Comparison of ENCODE assay signal across 8 mouse cellular contexts in genomic region chr10:125969133-125969490, GRCm38 (mm10). TPM values are rescaled to one million over a fixed set of nuclear protein-coding genes. Genes with fewer than 3 reads are reported as not detected.
DNase-seq lines count a peak whose midpoint lies in the region; ATAC-seq and TF ChIP-seq lines count a peak whose summit lies in the region.

No protein-coding gene starts in this region.

- peak overlapping the region; percentile 40 for H3K27ac ChIP-seq in hindbrain, embryonic 14.5 days
- peak overlapping the region; percentile 99 for H3K27ac ChIP-seq in limb, embryonic 15.5 days

- H3K36me3 ChIP-seq in hindbrain, embryonic 14.5 days (replicated peaks; ENCODE audit: control insufficient read depth, insufficient read depth): no peaks in the 10 kb centered on the region
- H3K36me3 ChIP-seq in limb, embryonic 15.5 days: peaks cover 12% of the 10 kb centered on the region

- DNase-seq in embryo, embryonic 10.5 days (ENCODE audit: low spot score): peak; percentile 65
- no peak for DNase-seq in embryo, embryonic 10 days (ENCODE audit: low spot score)
- peak; percentile 26 for DNase-seq in brain, embryonic 14.5 days (ENCODE audit: low read depth)
- DNase-seq in hindbrain, embryonic 14.5 days (ENCODE audit: low spot score): no peak
- DNase-seq in cerebellum, postnatal 25 days: no peak
- no peak for DNase-seq in gastrocnemius, adult 18-20 months (ENCODE audit: low spot score)

- H3K27me3 ChIP-seq in hindbrain, embryonic 14.5 days (ENCODE audit: control insufficient read depth, insufficient read depth, low read length): 0 out of 2 replicates have a peak, but pooled peaks cover 4% of the 10 kb centered on the region
- no peaks in the 10 kb centered on the region for H3K27me3 ChIP-seq in limb, embryonic 15.5 days

- peak overlapping the region; percentile 99 for H3K4me2 ChIP-seq in hindbrain, embryonic 14.5 days (replicated peaks)
- peak overlapping the region; percentile 51 for H3K4me2 ChIP-seq in limb, embryonic 15.5 days

- TF ChIP-seq CTCF in brain, embryonic 14.5 days (IDR thresholded peaks at IDR 0.05; ENCODE audit: borderline replicate concordance, extremely low read depth, insufficient read depth, insufficient read length): no peak

- no peaks in the 10 kb centered on the region for H3K9me3 ChIP-seq in hindbrain, embryonic 14.5 days (ENCODE audit: control insufficient read depth, low read length)
- no peaks in the 10 kb centered on the region for H3K9me3 ChIP-seq in limb, embryonic 15.5 days

- peak overlapping the region; percentile 85 for H3K4me3 ChIP-seq in hindbrain, embryonic 14.5 days (replicated peaks; ENCODE audit: low read length)
- peak overlapping the region; percentile 94 for H3K4me3 ChIP-seq in limb, embryonic 15.5 days

- no peak for ATAC-seq in hindbrain, embryonic 14.5 days (ENCODE audit: low FRiP score)
- ATAC-seq in limb, embryonic 15.5 days (ENCODE audit: insufficient number of reproducible peaks, low FRiP score, low TSS enrichment, low read depth): peak; percentile 56; the same call in 1 of the 2 replicates
- no peak for ATAC-seq in granulocyte monocyte progenitor cell, adult 5-6 weeks (replicated peaks; ENCODE audit: poor library complexity, severe bottlenecking)

- no peak for TF ChIP-seq POLR2A in brain, embryonic 14.5 days (IDR thresholded peaks at IDR 0.05; ENCODE audit: borderline replicate concordance, extremely low read depth, insufficient read depth, insufficient read length, poor library complexity, severe bottlenecking)

- H3K4me1 ChIP-seq in hindbrain, embryonic 14.5 days (replicated peaks; ENCODE audit: control insufficient read depth, insufficient read depth, low read length): peaks cover 17% of the 10 kb centered on the region
- peaks cover 38% of the 10 kb centered on the region for H3K4me1 ChIP-seq in limb, embryonic 15.5 days

- 24% methylated on average over 10 of the region's 10 CpGs for WGBS in hindbrain, embryonic 14.5 days
- 11% methylated on average over 10 of the region's 10 CpGs for WGBS in limb, embryonic 15.5 days

- H3K9ac ChIP-seq in hindbrain, embryonic 14.5 days: peak overlapping the region; percentile 13; the same call in 1 of the 2 replicates
- peak overlapping the region; percentile 99; the same call in 1 of the 2 replicates for H3K9ac ChIP-seq in limb, embryonic 15.5 days

RNA-seq across cellular contexts. Expression of gene Lrig3, which starts 3.1 kb away (rescaled TPM):
- 5.8 and 8.0 TPM in 2 replicates for polyA plus RNA-seq in brain, embryonic 14.5 days (2012; rRNA removed)
- 3.9 and 4.4 TPM in 2 replicates for polyA plus RNA-seq in hindbrain, embryonic 14.5 days (2014; fragmentation: Nextera tagmentation; extraction: Ambion mirVana)
- polyA plus RNA-seq in limb, embryonic 15.5 days (2015; fragmentation: Nextera tagmentation; extraction: Ambion mirVana): 25.7 and 34.8 TPM in 2 replicates
- 1.8 TPM in 1 of 2 replicates, not detected in the other for total RNA-seq in granulocyte monocyte progenitor cell, adult 5-6 weeks (2014; fragmentation: Nextera tagmentation)
- total RNA-seq in granulocyte monocyte progenitor cell, adult 5-6 weeks (2017): 1.5 and 1.9 TPM in 2 replicates
- 1 to 10 TPM; 2.8 to 3.2 TPM for total RNA-seq in gastrocnemius, adult 18-20 months (2021)

Comparison
In these comparisons a context has a peak if more than half of its experiments do, and no peak if none do; other contexts are left out.
1. DNase-seq: peak in embryo, embryonic 10.5 days (single experiment) and brain, embryonic 14.5 days (single experiment); none in embryo, embryonic 10 days (single experiment), hindbrain, embryonic 14.5 days (single experiment), cerebellum, postnatal 25 days (0 of 2) and gastrocnemius, adult 18-20 months (single experiment).